Mouse (Mus musculus) forebrain, postnatal 0 days (tissue): ENCODE measurements at regions not wholly inside any gene's neighbourhood (a gene's known extent, or its start where the extent isn't known, plus 50 kb on each side); places are given as distances from the start of the nearest gene placed in this dataset.
A peak's percentile ranks its signal among the peaks of the same experiment; 100 is the strongest.

Experiments
- ATAC-seq: fragments of 200-750 bp; cut with Nextera tagmentation; 2 replicates; pipeline ENCODE4 v1.8.0; 2017; ENCODE audit warnings: mild to moderate bottlenecking, moderate library complexity
- DNase-seq: peaks from one replicate; pipeline ENCODE4 v3.0.0-alpha.2; 2015
- H3K27ac ChIP-seq: fragments of 300-500 bp; sonication (generic); 2 replicates; pipeline ENCODE4 v1.5.1; 2014; ENCODE audit warnings: low read depth, mild to moderate bottlenecking, antibody characterized with exemption, low read length, moderate library complexity, mixed read lengths
- H3K27me3 ChIP-seq: fragments of 300-500 bp; sonication (generic); 2 replicates; pipeline ENCODE4 v1.6.1; 2014; ENCODE audit warnings: mild to moderate bottlenecking, low read length, mixed read lengths; ENCODE audit not compliant: insufficient read depth
- H3K36me3 ChIP-seq: fragments of 300-500 bp; sonication (generic); 2 replicates; pipeline ENCODE4 v1.6.1; 2014; ENCODE audit warnings: mild to moderate bottlenecking, moderate library complexity; ENCODE audit not compliant: insufficient read depth
- H3K4me1 ChIP-seq: fragments of 300-500 bp; sonication (generic); 2 replicates; pipeline ENCODE4 v1.6.1; 2014; ENCODE audit warnings: antibody characterized with exemption; ENCODE audit not compliant: insufficient read depth
- H3K4me2 ChIP-seq: fragments of 300-500 bp; sonication (generic); 2 replicates; pipeline ENCODE4 v1.6.1; 2014; ENCODE audit warnings: low read depth, mild to moderate bottlenecking, moderate library complexity
- H3K4me3 ChIP-seq: fragments of 300-500 bp; sonication (generic); 2 replicates; pipeline ENCODE4 v1.5.1; 2014; ENCODE audit warnings: low read depth, low read length, mixed read lengths
- H3K9ac ChIP-seq: fragments of 300-500 bp; sonication (generic); 2 replicates; pipeline ENCODE4 v1.6.1; 2014; ENCODE audit warnings: mild to moderate bottlenecking
- H3K9me3 ChIP-seq: fragments of 300-500 bp; sonication (generic); 2 replicates; pipeline ENCODE4 v1.6.1; 2016; ENCODE audit warnings: low read length
- CTCF ChIP-seq: sonication (generic); IDR thresholded peaks from 2 replicates; pipeline ENCODE4 v1.5.1; 2016; ENCODE audit warnings: antibody characterized with exemption, control low read depth, low read depth
- WGBS: fragments of 180-500 bp; shearing (Covaris S2); extraction: QIAGEN DNeasy Blood & Tissue Kit; methylation state at CpG from one replicate; pipeline ENCODE4 v1.1.7; 2014; 5-methylcytosine and 5-hydroxymethylcytosine counted together

- no peak for ATAC-seq
- 75% methylated on average over 5 of the region's 5 CpGs for WGBS
Observed at GRCm38 (mm10) chr1:62872771-62873170, 169.7 kb downstream of the Nrp2 start.

GRCm38 (mm10) chr1:62875631-62876030, 172.5 kb downstream of the Nrp2 start:
- DNase-seq (no peak), ATAC-seq (no peak)
- Histone ChIP-seq H3K27me3 (no peaks in the 10 kb centered on the region), H3K4me2 (no peak overlapping the region), H3K9ac (no peak overlapping the region), H3K27ac (no peak overlapping the region), H3K4me3 (no peak overlapping the region), H3K36me3 (no peaks in the 10 kb centered on the region), H3K9me3 (no peaks in the 10 kb centered on the region), H3K4me1 (no peaks in the 10 kb centered on the region)
- WGBS: 82% methylated on average over 9 of the region's 9 CpGs
- TF ChIP-seq CTCF: no peak

More at GRCm38 (mm10) chr1:62872771-62873170, 169.7 kb downstream of the Nrp2 start:
- no peak overlapping the region for H3K4me2 ChIP-seq
- no peak overlapping the region for H3K27ac ChIP-seq
- no peak overlapping the region for H3K9ac ChIP-seq
- no peaks in the 10 kb centered on the region for H3K4me1 ChIP-seq
- no peaks in the 10 kb centered on the region for H3K9me3 ChIP-seq
- H3K36me3 ChIP-seq: no peaks in the 10 kb centered on the region
- no peak for DNase-seq
- TF ChIP-seq CTCF: no peak
- no peaks in the 10 kb centered on the region for H3K27me3 ChIP-seq
- H3K4me3 ChIP-seq: no peak overlapping the region

- Histone ChIP-seq H3K9ac (no peak overlapping the region), H3K4me1 (no peaks in the 10 kb centered on the region), H3K27ac (no peak overlapping the region), H3K9me3 (no peaks in the 10 kb centered on the region), H3K36me3 (no peaks in the 10 kb centered on the region), H3K4me2 (no peak overlapping the region), H3K27me3 (no peaks in the 10 kb centered on the region), H3K4me3 (no peak overlapping the region)
- no peak for ATAC-seq
- WGBS: 47% methylated on average over 3 of the region's 3 CpGs
- no peak for DNase-seq
- TF ChIP-seq CTCF: no peak
Observed at GRCm38 (mm10) chr1:62876685-62877084, 173.6 kb downstream of the Nrp2 start.

GRCm38 (mm10) chr1:62880882-62881291, 177.8 kb downstream of the Nrp2 start:
- Histone ChIP-seq H3K27me3 (no peaks in the 10 kb centered on the region), H3K36me3 (no peaks in the 10 kb centered on the region)
- DNase-seq: no peak

GRCm38 (mm10) chr1:62881477-62881876, 178.4 kb downstream of the Nrp2 start:
- no peak for TF ChIP-seq CTCF
- Histone ChIP-seq H3K27ac (no peak overlapping the region), H3K4me1 (no peaks in the 10 kb centered on the region), H3K27me3 (no peaks in the 10 kb centered on the region), H3K4me3 (no peak overlapping the region), H3K4me2 (no peak overlapping the region), H3K9ac (no peak overlapping the region), H3K9me3 (no peaks in the 10 kb centered on the region), H3K36me3 (no peaks in the 10 kb centered on the region)
- DNase-seq (no peak), ATAC-seq (no peak)
- WGBS: 87% methylated on average over 6 of the region's 6 CpGs

More at GRCm38 (mm10) chr1:62880882-62881291, 177.8 kb downstream of the Nrp2 start:
- no peaks in the 10 kb centered on the region for H3K4me1 ChIP-seq
- no peak overlapping the region for H3K4me3 ChIP-seq
- no peak overlapping the region for H3K9ac ChIP-seq
- no peak overlapping the region for H3K4me2 ChIP-seq
- no peak for TF ChIP-seq CTCF
- 12% methylated on average over 4 of the region's 4 CpGs for WGBS
- no peaks in the 10 kb centered on the region for H3K9me3 ChIP-seq
- ATAC-seq: peak; percentile 45; the same call in 1 of the 2 replicates
- H3K27ac ChIP-seq: no peak overlapping the region

GRCm38 (mm10) chr1:62882028-62882427, 178.9 kb downstream of the Nrp2 start:
- Histone ChIP-seq H3K27me3 (no peaks in the 10 kb centered on the region), H3K36me3 (no peaks in the 10 kb centered on the region), H3K9me3 (no peaks in the 10 kb centered on the region), H3K4me1 (no peaks in the 10 kb centered on the region), H3K9ac (no peak overlapping the region), H3K4me2 (no peak overlapping the region), H3K27ac (no peak overlapping the region), H3K4me3 (no peak overlapping the region)
- no peak for DNase-seq
- TF ChIP-seq CTCF: no peak
- no peak for ATAC-seq
- 85% methylated on average over 5 of the region's 5 CpGs for WGBS

- Histone ChIP-seq H3K27ac (no peak overlapping the region), H3K4me2 (no peak overlapping the region), H3K36me3 (no peaks in the 10 kb centered on the region), H3K4me1 (no peaks in the 10 kb centered on the region), H3K4me3 (no peak overlapping the region), H3K9me3 (no peaks in the 10 kb centered on the region), H3K9ac (no peak overlapping the region), H3K27me3 (no peaks in the 10 kb centered on the region)
- TF ChIP-seq CTCF: no peak
- 0 out of 2 replicates have a peak, but pooled peaks have one; percentile 36 for ATAC-seq
- 65% methylated on average over 20 of the region's 20 CpGs for WGBS
- no peak for DNase-seq
Observed at GRCm38 (mm10) chr1:62884876-62885480, 181.9 kb downstream of the Nrp2 start.
